Mouse (Mus musculus): ENCODE results near the gene Atg3.

Gene Atg3

GRCm38 (mm10) chr16:45158522-45159388, at the start of gene Atg3, which contains the start of gene Slc35a5:
Atg3 (plus strand) TSS chr16:45158785.
Slc35a5 (minus strand) TSS chr16:45158706.
- DNase-seq (ENCODE audit: low spot score): peak; percentile 86

DNA sequence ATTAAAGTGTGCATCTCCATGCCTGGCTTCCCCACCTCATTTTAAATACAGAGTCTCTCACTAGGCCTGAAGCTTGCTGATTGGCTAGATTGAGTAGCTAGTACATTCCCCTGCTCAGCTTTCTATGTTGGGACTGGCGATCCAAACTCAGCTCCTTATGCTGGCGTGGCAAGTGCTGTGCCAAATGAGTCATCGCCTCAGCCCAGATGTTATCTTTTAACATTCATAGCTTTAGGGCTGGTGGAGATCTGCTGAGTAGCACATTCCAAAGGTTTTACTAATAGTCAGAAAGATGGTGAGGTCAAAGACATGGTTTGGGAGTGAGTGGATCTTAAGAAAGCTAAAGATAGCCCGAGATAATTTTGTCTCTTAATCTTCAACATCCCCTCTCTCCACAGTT, 48.1 kb upstream of the Atg3 start:
- DNase-seq (ENCODE audit: low spot score): no peak

DNA sequence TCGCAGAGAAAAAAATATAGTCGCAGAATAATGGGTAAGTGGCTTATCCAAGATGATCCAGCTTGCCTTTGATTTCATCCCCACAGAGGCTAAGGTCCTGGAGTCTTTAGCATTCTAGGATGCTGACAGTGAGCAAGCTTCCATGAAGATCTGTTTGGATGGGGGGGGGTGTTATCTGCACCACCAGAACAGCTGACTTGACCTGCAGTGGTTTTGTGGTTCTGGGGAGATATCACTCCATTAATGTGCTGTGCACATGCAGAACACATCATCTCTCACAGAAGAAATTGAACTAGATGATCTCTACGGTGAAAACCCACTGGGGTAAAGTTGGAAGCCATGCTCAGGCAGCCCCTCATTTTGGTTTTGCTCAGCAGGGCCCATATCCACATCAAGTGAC, 41.4 kb upstream of the Atg3 start:
- DNase-seq (ENCODE audit: low spot score): no peak

DNA sequence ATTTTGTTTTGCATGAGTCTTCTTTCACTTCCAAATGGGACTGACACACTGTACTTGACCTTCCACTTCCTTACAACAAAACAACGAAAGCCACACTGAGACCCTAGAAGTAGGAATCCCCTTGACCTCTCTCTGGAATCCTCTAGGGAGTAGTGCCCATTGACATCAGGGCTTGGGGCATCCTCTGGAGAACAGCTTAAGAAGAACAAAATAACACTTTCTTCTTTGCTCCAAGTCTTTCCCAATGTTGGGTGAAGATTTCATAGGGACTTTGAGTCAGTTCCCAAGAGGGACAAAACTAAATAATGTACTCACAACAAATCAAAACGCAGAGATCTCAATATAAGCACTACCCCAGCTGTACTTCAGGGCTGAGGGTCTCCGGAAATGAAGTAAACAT, 39.8 kb upstream of the Atg3 start:
- DNase-seq (ENCODE audit: low spot score): no peak

GRCm38 (mm10) chr16:45120844-45121425, 37.6 kb upstream of the Atg3 start:
- no peak for DNase-seq (ENCODE audit: low spot score)

GRCm38 (mm10) chr16:45122571-45122970, 36.0 kb upstream of the Atg3 start:
- no peak for DNase-seq (ENCODE audit: low spot score)

DNA sequence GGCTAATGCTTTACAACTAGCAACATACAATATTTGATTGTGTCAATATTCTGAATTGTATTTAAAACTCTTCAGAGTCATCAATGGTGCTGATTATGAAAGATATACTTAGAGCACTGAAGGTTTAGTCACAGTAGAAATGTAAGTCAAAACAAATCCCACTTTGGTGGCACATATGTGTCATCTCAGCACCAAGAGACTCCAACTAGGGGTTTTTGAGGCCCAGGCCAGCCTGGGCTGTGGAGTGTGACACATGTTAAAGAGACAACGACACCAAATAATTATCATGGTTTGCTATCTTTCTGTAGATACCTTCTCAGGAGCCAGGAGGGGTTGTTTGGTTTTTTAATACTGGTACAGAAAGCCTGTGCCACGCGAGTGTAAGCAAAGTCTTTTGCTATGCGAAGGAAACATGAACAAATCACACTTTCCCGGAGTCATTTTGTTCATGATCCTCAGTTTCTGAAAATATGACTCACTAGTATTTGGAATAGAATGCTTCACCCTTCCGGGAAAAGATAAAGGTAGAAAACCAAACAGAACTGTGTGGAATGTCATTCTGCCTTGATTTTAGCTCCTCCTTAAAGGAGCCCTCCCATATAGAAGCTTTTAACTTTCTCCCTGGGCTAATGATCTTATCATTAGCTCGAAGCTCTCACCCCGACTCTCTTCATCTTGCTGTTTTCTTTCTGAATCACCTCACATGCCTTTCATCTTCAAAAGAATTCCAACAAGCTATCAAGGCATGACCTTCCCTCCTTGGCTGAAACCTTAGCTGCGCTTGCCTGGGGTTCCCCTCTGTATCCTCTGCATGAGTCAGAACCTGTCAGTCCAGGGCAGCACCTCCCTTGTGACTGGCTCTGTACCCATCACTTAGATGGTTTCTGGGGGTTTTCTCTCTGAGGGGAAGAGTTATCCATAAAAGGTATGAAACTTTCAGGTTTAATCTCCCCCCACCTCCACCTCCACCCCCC, 34.1 kb upstream of the Atg3 start:
- DNase-seq (ENCODE audit: low spot score): no peak

DNA sequence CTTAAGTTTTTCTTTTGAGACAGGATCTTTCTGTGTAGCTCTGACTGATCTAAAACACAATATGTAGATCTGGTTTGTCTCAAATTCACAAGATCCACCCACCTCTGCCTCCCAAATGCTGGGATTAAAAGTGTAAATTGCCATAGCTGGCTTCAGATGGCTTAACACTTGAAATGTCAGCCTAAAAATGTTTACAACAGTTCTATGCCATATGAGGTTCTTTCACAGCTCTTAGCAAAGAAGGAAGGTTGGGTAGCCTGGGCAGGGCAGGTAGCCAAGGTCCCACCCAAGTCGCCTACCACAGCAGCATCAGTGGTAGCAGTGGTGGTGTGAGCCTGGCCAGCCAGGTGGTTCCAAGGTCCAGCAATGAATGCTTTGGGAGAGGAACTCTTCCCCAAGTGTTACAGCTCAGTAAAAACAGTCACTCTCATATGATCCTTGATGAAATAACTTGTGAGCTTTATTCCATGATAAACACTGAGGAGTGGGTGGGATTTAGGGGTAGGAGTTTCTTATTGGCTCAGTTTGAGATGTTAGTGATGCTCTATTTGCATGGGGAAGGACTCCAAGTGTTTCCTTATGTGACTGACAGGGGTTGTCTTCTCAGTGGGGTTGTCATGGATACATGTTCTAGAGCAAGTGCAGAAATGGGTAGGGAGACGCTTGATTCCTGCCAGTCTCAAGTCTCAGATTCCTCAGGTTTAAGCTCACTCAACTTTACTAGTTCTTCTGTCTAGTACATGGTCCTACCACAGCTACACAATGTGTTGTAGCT, 30.5 kb upstream of the Atg3 start:
- DNase-seq (ENCODE audit: low spot score): no peak

- no peak for DNase-seq (ENCODE audit: low spot score)
These were observed 16.9 kb upstream of the Atg3 start for GRCm38 (mm10) chr16:45141711-45142110.

DNA sequence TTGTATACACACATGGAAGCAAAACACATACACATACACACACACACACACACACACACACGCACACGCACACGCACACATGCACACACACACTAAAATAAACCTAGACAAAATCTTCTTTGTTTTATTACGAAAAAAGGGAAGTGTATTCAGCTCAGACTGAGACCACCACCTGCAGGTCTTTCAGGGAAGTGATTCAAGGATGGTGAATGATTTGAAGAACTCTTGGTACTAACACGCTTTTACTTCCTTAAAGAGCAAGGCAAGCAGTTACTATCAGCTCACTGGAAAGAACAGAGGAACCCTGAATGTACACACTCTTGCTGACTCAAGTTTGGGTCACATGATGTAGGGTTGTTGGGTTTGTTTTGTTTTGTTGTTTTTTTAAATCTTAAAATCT, 16.0 kb upstream of the Atg3 start:
- DNase-seq (ENCODE audit: low spot score): no peak

GRCm38 (mm10) chr16:45145119-45145518, 13.5 kb upstream of the Atg3 start:
- no peak for DNase-seq (ENCODE audit: low spot score)

GRCm38 (mm10) chr16:45148488-45149082, 10.0 kb upstream of the Atg3 start:
- no peak for DNase-seq (ENCODE audit: low spot score)

GRCm38 (mm10) chr16:45154741-45155250, 3.8 kb upstream of the Atg3 start:
- DNase-seq (ENCODE audit: low spot score): no peak

- DNase-seq (ENCODE audit: low spot score): peak; percentile 24
These were observed 456 bp upstream of the Atg3 start for GRCm38 (mm10) chr16:45158136-45158521.

- DNase-seq (ENCODE audit: low spot score): no peak
These were observed 768 bp downstream of the Atg3 start for GRCm38 (mm10) chr16:45159389-45159716.

DNA sequence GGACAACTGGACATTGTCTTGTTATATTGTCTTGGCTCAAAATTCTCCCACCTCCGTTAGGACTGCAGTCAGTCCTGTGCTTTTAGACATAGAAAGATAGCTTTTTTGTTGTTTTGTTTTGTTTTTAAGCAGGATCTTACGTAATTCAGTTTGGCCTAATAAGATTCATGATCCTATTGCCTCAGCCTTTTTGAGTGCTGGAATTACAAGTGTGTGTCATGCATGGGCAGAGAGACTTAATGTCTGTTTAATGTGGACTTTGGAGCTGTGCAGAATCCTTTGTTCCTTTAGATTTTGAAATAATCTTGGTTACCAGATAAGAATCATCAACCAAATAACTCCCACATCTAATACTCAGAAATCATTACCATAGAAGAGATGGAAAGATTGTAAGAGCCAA, 20.0 kb downstream of the Atg3 start:
- DNase-seq (ENCODE audit: low spot score): no peak

DNA sequence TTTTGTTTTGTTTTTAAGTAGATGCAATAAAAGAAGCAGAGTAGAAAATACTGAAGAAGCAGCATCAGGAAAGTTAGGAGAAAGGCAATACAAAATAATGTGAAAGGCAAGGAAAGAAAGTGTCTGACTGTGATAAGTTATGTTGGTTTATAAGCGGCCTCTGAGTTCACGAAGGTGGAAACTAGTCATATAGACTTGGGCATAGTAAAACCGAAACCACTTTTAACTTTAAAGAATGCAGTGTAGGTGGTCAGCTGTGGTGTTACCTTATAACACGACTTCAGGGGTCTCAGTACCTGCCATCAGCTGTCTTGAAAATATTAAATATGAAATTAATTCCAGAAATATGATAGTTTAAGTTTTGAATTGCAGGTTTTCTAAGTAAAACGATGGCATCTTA, 23.2 kb downstream of the Atg3 start:
- DNase-seq (ENCODE audit: low spot score): no peak

- DNase-seq (ENCODE audit: low spot score): peak; percentile 16
These were observed 34.0 kb downstream of the Atg3 start for GRCm38 (mm10) chr16:45192613-45193012.

DNA sequence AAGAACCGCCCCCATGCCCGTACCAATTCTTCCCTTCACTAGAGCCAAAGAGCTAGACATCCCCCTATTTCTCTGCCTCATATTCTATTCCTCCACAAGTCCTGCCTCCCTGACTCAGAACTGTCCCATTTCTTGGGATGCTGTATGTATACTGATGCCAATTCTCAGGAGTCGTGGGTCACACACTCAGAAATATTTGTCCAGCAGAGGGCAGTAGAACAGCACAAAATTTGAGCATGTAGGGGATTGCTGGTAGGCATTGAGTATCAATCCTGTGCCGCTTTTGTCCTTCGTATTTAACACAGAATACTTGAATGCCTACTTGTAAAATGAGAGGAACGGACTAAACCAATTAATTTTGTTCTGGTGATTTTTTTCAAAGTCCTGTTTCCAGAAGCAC, 38.2 kb downstream of the Atg3 start:
- no peak for DNase-seq (ENCODE audit: low spot score)

DNA sequence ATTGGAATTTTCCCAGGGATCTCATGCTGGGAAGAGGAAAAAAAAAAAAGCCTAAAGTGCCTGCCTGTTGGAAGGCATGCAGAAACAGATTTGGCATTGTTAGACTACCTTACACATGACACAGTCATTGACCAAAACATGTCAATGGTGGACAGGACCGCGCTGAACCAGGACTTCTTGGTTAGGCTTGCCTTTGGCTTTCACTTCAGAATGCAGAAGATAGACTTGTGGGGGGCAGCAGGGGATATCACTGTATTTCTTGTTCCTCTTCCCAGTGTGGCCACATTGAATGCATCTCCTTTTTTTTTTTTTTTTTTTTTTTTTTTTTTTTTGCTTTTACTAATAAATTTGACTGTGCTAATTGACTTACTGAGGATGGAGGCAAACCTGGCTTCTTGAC, 42.8 kb downstream of the Atg3 start:
- no peak for DNase-seq (ENCODE audit: low spot score)

DNA sequence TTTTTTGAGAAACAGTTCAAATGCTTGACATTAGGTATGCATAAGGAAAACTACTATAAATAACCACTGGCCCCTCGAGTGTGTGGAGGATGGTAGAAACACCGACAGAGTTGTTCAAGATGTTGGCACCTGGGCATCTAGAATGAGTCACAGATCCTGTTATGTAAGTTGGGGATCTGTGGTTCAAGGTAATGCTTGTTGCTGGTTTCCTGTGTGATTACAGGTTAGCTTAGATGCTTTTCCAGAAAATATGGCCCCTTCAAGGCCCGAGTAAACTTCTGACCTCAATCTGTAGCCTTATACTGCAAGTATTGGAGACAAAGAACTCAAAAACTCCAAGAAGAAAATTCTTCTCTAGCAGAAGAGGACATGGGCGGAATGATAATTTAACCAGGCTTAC, 45.9 kb downstream of the Atg3 start:
- no peak for DNase-seq (ENCODE audit: low spot score)

Data from urinary bladder, postnatal 10 days (tissue).